ENCODE assay signal across 1 mouse cellular context in the genomic region with DNA sequence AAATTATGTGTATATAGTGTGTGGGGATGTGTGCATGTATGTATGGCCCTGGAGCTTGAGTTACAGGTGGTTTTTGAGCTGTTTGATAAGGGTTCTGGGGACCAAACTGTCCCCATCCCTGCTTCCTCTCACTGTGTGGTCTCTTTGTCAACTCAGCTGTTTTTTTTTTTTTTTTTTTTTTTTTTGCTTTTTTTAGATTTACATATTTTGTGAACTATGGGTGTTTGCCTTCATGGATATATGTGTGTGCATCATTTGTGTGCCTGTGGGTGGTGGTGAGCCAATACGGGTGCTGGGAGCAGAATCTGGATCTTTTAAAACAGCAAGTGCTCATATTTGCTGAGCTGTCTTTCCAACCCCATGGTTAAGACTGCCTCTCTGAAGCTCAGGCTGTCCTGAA.
A peak's percentile ranks its signal among the peaks of the same experiment; 100 is the strongest.
TF ChIP-seq lines count a peak whose summit lies in the region.

No protein-coding gene starts in this region.

TF ChIP-seq in MEL, 35 proteins besides CTCF, POLR2A, EP300 and RAD21:
- TF ChIP-seq ZMIZ1 (IDR thresholded peaks at IDR 0.05; ENCODE audit: low read depth, low read length): no peak
- no peak for TF ChIP-seq HCFC1 (IDR thresholded peaks at IDR 0.05; ENCODE audit: low read depth, low read length)
- no peak for TF ChIP-seq POLR2AphosphoS5 (IDR thresholded peaks at IDR 0.05; ENCODE audit: borderline replicate concordance, low read depth, low read length)
- no peak for TF ChIP-seq ZC3H11A (IDR thresholded peaks at IDR 0.05; ENCODE audit: low read depth, low read length)
- TF ChIP-seq TAL1 (IDR thresholded peaks at IDR 0.05; ENCODE audit: low read length): no peak
- no peak for TF ChIP-seq UBTF (IDR thresholded peaks at IDR 0.05; ENCODE audit: borderline replicate concordance, insufficient read depth, low read depth, low read length)
- peak; percentile 82 for TF ChIP-seq ZNF384 (IDR thresholded peaks at IDR 0.05; ENCODE audit: low read depth, low read length)
